Mouse (Mus musculus) testis, postnatal 14 days (tissue): Measurements from ENCODE around the gene Snapc1.

Experiments
- DNase-seq: peaks from one replicate; pipeline ENCODE4 v3.0.0; 2021; ENCODE audit warnings: low spot score

Gene Snapc1

DNA sequence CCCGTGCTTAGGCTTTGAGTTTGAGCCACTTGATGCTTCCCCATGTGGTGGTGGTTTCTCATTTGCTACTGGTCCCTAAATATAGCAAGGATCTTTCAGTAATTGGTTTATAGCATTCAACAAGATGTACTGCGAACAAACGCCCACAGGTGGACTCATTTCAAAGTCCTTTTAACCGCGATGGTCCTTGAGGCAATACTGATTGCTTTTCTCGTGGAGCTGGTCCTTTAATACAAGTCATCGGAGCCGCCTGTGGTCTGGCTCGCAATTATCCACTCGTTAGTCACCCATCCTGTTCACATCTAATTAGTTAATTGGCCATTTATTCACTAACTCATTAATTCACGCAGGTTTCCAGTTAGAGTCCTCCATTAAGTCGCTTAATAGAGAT, 32.6 kb downstream of the Snapc1 start:
- DNase-seq, result no peak

DNA sequence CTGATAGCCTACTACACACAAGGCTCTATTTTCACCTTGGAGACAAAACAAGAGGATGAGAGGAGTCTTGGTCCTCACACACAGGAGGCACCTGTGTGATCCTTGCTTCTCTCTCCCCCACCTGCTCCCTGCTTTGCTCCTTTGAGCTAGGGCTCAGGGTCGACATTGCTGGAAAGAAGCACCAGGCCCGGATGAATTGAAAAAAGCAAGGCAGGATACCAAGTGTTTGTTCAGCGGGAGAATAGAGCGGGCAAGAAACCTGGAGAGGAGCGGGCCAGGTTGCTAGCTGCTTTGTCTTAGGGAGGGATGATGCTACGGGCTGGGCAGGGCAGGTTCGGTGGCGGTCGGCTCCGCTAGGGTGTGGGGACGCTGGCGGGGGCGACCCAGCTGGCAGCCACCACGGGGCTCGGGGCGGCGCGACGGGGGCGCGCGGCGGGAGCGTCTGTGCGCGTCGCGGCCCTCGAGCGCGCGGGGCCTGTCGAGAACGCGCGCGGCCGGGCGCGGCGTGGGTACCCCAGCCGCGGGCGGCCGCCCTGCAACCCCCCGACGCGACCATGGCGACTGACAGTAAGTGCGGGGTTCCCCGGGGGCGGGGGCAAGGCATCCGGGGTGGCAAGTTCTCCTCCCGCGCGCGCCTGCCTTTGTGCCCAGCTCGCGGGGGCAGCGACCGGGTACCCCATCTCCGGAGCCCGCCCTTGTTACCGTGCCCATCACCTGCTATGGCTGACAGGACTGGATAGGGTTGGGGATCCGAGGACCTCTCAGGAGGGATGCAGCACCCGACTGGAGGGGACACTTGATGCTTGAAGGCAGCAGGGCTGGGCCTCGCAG, 33.2 kb downstream of the Snapc1 start, which contains the start of gene Syt16:
Gene Syt16 (plus strand): TSS at position 365 of the 831 bp plus-strand sequence.
- no peak for DNase-seq

DNA sequence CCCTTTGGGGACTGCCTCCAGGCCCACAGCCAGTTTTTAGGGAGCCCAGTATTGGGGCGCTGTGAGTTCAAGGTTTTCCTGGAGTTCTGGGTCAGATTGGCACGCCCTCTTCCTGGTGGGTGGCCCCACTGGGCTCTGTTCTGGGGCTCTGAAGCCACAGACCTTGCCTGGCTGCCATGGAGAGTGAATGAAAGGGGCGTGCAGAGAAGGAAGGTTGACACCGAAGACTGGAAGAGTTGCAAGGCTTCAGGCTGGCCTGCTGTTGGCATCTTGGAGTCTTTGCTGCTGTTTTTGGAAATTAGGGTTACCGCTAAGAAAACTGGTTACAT, 33.8 kb downstream of the Snapc1 start:
- DNase-seq, result no peak

DNA sequence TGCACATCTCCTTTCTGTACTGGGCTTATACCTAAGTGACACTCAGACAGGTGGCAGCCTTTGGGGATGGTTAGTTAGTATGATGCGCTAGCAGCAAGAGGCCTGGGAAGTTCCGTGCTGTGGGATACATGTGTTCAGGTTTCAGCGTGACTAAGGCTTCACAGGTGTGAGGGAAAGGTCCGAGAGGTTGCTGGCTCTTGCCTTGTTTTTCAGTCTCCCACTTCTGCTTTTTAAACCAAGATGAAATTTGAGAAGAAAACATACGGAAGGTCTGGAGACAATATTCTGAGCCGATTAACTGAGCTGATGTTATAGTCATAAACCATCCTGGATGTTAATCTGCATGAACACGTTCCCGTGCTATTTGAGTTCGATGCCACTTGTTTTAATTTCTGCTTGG, 38.2 kb downstream of the Snapc1 start:
- DNase-seq, result no peak

DNA sequence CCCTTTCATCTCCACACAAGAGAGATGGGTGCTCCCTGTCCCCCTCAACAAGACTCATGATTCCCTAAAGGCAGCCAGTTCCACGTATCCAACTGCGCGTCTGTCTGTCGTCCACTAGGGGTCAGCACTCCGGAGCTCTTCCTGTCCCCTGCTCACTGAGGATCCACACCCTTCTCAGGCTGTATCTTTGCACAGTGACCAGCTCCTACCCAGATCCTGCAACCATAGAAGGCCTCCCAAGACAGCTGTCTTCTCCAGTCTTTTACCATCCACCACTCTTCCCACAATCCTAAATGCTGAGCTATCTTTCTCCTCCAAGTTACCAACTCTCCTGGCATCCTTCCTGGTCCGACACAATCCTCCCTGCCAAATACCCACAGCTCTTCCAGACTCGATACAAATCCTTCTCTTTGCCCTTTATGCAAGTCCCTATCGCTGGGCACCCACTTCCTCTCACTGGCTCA, 45.2 kb downstream of the Snapc1 start:
- DNase-seq, result peak; percentile 19

- peak; percentile 54 for DNase-seq
Observed at GRCm38 (mm10) chr12:74013739-74014138, 49.5 kb downstream of the Snapc1 start.

DNA sequence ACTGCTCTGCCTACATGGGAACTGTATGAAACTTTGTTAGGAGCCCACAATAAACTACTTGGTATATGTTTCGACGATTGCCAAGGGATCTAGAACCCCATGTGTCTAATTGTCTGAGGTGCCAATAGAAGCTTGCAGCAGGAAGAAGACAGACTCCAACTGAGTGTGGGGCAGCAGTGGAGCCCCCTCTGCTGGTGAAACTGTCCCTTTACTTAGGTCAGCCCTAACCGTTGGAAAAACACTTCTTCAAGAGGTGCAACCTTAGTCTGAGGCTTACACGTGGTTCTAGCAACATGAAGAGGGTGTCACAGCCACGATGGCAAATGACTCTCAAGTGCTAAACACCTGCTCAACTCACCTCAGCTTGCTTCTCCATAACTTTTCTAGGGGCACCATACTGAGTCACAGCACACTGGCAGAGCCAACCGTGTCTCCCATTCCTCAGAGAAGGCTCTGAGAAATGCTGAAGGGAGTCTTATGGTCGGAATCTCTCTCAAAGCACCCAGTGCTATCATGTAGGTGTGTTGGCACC, 50.5 kb downstream of the Snapc1 start:
- peak; percentile 38 for DNase-seq

DNA sequence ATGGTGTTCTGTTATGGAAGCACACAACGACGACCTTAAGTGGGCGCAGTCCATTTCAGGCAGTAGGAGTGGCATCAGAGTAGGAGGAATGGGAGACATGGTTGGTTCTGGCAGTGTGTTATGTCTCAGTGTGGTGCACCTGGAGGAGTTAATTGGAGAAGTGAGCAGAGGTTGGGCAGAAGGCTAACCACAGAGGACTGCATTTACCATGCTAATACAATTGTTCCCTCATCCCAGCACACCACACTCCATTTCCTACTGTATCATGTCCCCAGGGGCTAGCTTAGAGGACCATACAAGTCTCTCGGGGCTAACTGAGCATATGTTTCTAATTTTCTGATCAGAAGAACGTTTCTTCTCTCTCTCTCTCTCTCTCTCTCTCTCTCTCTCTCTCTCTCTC, 51.2 kb downstream of the Snapc1 start:
- no peak for DNase-seq

DNA sequence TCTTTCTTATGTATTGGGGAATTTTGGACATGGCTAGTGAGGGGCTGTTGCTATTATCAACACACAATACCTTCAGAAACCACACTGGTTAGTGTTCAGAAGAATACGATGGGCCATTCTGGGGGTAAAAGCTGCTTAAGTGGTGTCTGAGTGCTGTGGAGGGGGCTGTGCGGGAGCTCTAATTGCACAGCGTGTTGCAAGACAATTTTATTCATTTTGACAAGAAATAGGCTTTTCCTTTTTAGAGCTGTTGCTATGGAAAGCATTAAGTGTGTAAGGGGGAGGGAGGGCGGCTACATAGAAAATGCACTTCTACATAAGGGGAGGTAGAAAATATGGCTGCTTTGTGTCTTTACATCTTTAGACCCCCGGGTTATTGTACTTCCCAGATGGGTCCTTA, 59.0 kb downstream of the Snapc1 start:
- no peak for DNase-seq

DNA sequence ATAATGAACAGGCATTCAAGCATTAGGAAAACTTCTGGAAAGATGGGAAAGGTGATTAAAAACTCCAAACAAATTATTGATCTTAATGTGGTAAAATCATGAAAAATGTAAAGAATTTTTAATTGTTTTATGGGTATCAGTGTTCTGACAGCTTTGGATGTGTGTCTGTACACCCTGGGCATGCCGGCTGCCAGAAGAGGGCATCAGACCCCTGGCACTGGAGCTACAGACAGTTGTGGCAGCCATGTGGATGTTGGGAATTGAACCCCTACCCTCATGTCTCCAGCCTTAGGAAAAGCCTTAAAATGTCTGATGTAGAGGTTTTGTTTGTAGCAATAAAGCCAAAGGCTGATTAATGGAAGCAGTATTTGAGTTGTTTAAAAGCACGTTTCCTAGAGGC, 60.6 kb downstream of the Snapc1 start:
- no peak for DNase-seq
